Mouse (Mus musculus) spleen, adult 2 months (tissue): Measurements from ENCODE around the gene Astn2. TPM values are rescaled to one million over a fixed set of nuclear protein-coding genes. Genes with fewer than 3 reads are reported as not detected.

Experiments
- DNase-seq, 2 experiments: peaks; one replicate each; pipeline versions ENCODE4 v3.0.0 to v3.0.0-alpha.2; 2012 to 2021; ENCODE audit warnings: low spot score in 2 of 2, low read depth in 1 of 2
- H3K27ac ChIP-seq: fragments of 200-500 bp; 2 replicates; pipeline ENCODE4 v1.5.1; 2012; ENCODE audit warnings: low read length, inconsistent platforms; ENCODE audit not compliant: insufficient read depth
- H3K27me3 ChIP-seq: fragments of 200-500 bp; 2 replicates; pipeline ENCODE4 v1.6.1; 2012; ENCODE audit warnings: mild to moderate bottlenecking, moderate library complexity, low read length, inconsistent platforms; ENCODE audit not compliant: control insufficient read depth, insufficient read depth
- H3K36me3 ChIP-seq: fragments of 200-500 bp; 2 replicates; pipeline ENCODE4 v1.6.1; 2012; ENCODE audit warnings: mild to moderate bottlenecking, low read length, inconsistent platforms; ENCODE audit not compliant: control insufficient read depth, insufficient read depth
- H3K4me1 ChIP-seq: fragments of 200-500 bp; 2 replicates; pipeline ENCODE4 v1.6.1; 2011; ENCODE audit warnings: inconsistent platforms; ENCODE audit not compliant: control insufficient read depth, insufficient read depth, insufficient read length
- H3K4me3 ChIP-seq: fragments of 200-500 bp; 2 replicates; pipeline ENCODE4 v1.5.1; 2011; ENCODE audit warnings: mild to moderate bottlenecking, inconsistent platforms; ENCODE audit not compliant: insufficient read depth, insufficient read length; ENCODE audit errors: extremely low read depth
- CTCF ChIP-seq: fragments of 200-500 bp; IDR thresholded peaks from 2 replicates; pipeline ENCODE4 v1.5.1; 2011; ENCODE audit warnings: mild to moderate bottlenecking, inconsistent platforms; ENCODE audit not compliant: insufficient read depth, insufficient read length, insufficient replicate concordance; ENCODE audit errors: extremely low read depth
- POLR2A ChIP-seq: fragments of 200-500 bp; IDR thresholded peaks from 2 replicates; pipeline ENCODE4 v1.6.1; 2011; ENCODE audit warnings: low read depth, low read length, inconsistent platforms
- WGBS: fragments of 180-500 bp; shearing (Covaris S2); methylation state at CpG from one replicate; pipeline ENCODE4 v1.1.7; 2018; 5-methylcytosine and 5-hydroxymethylcytosine counted together
- polyA plus RNA-seq: library from polyadenylated mRNA; depleted of rRNA; stranded (reverse); fragments of >200 nt; gene quantifications from 2 replicates; pipeline ENCODE4 v1.2.3, GENCODE M21; 2012

Astn2 gene
- polyA plus RNA-seq, 1 experiment: 3.9 TPM

- no peaks in the 10 kb centered on the region for H3K4me1 ChIP-seq
- no peaks in the 10 kb centered on the region for H3K36me3 ChIP-seq
- H3K4me3 ChIP-seq: no peak overlapping the region
- H3K27me3 ChIP-seq: no peaks in the 10 kb centered on the region
- TF ChIP-seq POLR2A (no peak), CTCF (no peak)
- WGBS: 59% methylated on average over 3 of the region's 3 CpGs
- no peak for DNase-seq
- no peak overlapping the region for H3K27ac ChIP-seq
These were observed 603.2 kb downstream of the Astn2 start for GRCm38 (mm10) chr4:65801204-65801603.

- Histone ChIP-seq H3K4me1 (no peaks in the 10 kb centered on the region), H3K36me3 (no peaks in the 10 kb centered on the region), H3K27ac (no peak overlapping the region), H3K4me3 (no peak overlapping the region), H3K27me3 (no peaks in the 10 kb centered on the region)
- DNase-seq: no peak
- no peak for TF ChIP-seq CTCF
- TF ChIP-seq POLR2A: no peak
These were observed 613.4 kb downstream of the Astn2 start for GRCm38 (mm10) chr4:65791051-65791450.

GRCm38 (mm10) chr4:65773368-65774010 is 630.9 kb downstream of the Astn2 start:
- H3K4me3 ChIP-seq: no peak overlapping the region

GRCm38 (mm10) chr4:65770952-65771351 is 633.5 kb downstream of the Astn2 start:
- Histone ChIP-seq H3K4me1 (no peaks in the 10 kb centered on the region), H3K36me3 (no peaks in the 10 kb centered on the region), H3K4me3 (no peak overlapping the region), H3K27ac (no peak overlapping the region), H3K27me3 (no peaks in the 10 kb centered on the region)
- DNase-seq: no peak
- TF ChIP-seq CTCF: no peak
- TF ChIP-seq POLR2A: no peak
- WGBS: 88% methylated on average over 4 of the region's 4 CpGs

More at GRCm38 (mm10) chr4:65773368-65774010, 630.9 kb downstream of the Astn2 start:
- DNase-seq: no peak
- WGBS: 89% methylated on average over 5 of the region's 5 CpGs
- TF ChIP-seq CTCF (no peak), POLR2A (no peak)
- H3K36me3 ChIP-seq: no peaks in the 10 kb centered on the region
- H3K27me3 ChIP-seq: no peaks in the 10 kb centered on the region
- no peak overlapping the region for H3K27ac ChIP-seq
- no peaks in the 10 kb centered on the region for H3K4me1 ChIP-seq

GRCm38 (mm10) chr4:65767919-65768318 is 636.5 kb downstream of the Astn2 start:
- Histone ChIP-seq H3K4me3 (no peak overlapping the region), H3K36me3 (no peaks in the 10 kb centered on the region), H3K27ac (no peak overlapping the region), H3K27me3 (no peaks in the 10 kb centered on the region), H3K4me1 (no peaks in the 10 kb centered on the region)
- DNase-seq: no peak
- 32% methylated on average over 2 of the region's 2 CpGs for WGBS
- no peak for TF ChIP-seq CTCF
- TF ChIP-seq POLR2A: no peak

- no peaks in the 10 kb centered on the region for H3K36me3 ChIP-seq
- WGBS: 72% methylated on average over 4 of the region's 4 CpGs
- H3K27ac ChIP-seq: no peak overlapping the region
- TF ChIP-seq CTCF: no peak
- no peak for TF ChIP-seq POLR2A
- H3K27me3 ChIP-seq: no peaks in the 10 kb centered on the region
- H3K4me3 ChIP-seq: no peak overlapping the region
- DNase-seq: no peak
- H3K4me1 ChIP-seq: no peaks in the 10 kb centered on the region
These were observed 637.0 kb downstream of the Astn2 start for GRCm38 (mm10) chr4:65767431-65767830.

GRCm38 (mm10) chr4:65765312-65765711 is 639.1 kb downstream of the Astn2 start:
- H3K4me3 ChIP-seq: no peak overlapping the region
- no peaks in the 10 kb centered on the region for H3K27me3 ChIP-seq
- no peak overlapping the region for H3K27ac ChIP-seq
- no peak for DNase-seq
- WGBS: 68% methylated on average over 3 of the region's 3 CpGs
- H3K36me3 ChIP-seq: no peaks in the 10 kb centered on the region
- H3K4me1 ChIP-seq: no peaks in the 10 kb centered on the region
- TF ChIP-seq POLR2A (no peak), CTCF (no peak)
